Mouse (Mus musculus) forebrain, embryonic 10.5 days (tissue): ENCODE measurements around the gene Bst2. TPM values are rescaled to one million over a fixed set of nuclear protein-coding genes. Genes with fewer than 3 reads are reported as not detected.
"Not testable (repeated sequence)": the region's sequence is repeated elsewhere in the genome, so short reads cannot be mapped to it uniquely, and the experiment has no call there.

Experiments used
- DNase-seq: peaks from one replicate; pipeline ENCODE4 v3.0.0-alpha.2; 2017; ENCODE audit warnings: low spot score; ENCODE audit errors: extremely low spot score
- H3K27ac ChIP-seq: fragments of 300-500 bp; sonication (generic); 2 replicates; pipeline ENCODE4 v1.5.1; 2016; ENCODE audit warnings: mild to moderate bottlenecking
- H3K27me3 ChIP-seq: fragments of 300-500 bp; sonication (generic); 2 replicates; pipeline ENCODE4 v1.6.1; 2016; ENCODE audit warnings: mild to moderate bottlenecking; ENCODE audit not compliant: poor library complexity, severe bottlenecking
- H3K36me3 ChIP-seq: fragments of 300-500 bp; sonication (generic); replicated peaks from 2 replicates; pipeline ENCODE4 v1.6.1; 2016; ENCODE audit warnings: mild to moderate bottlenecking, moderate library complexity
- H3K4me1 ChIP-seq: fragments of 300-500 bp; sonication (generic); 2 replicates; pipeline ENCODE4 v1.6.1; 2016
- H3K4me3 ChIP-seq: fragments of 300-500 bp; sonication (generic); 2 replicates; pipeline ENCODE4 v1.5.1; 2016; ENCODE audit warnings: mild to moderate bottlenecking, moderate library complexity
- H3K9me3 ChIP-seq: fragments of 300-500 bp; sonication (generic); 2 replicates; pipeline ENCODE4 v1.6.1; 2016; ENCODE audit warnings: mild to moderate bottlenecking, moderate library complexity
- WGBS: fragments of 180-500 bp; shearing (Covaris S2); methylation state at CpG from one replicate; pipeline ENCODE4 v1.1.7; 2016; 5-methylcytosine and 5-hydroxymethylcytosine counted together
- polyA plus RNA-seq: library from polyadenylated mRNA; unstranded; fragments of >200 nt; fragmentation: Nextera tagmentation; extraction: Ambion mirVana; gene quantifications from 2 replicates; pipeline ENCODE4 v1.2.1, GENCODE M21; 2016

Gene Bst2
- polyA plus RNA-seq, 1 experiment from 2014 or later = 7.4 TPM

DNA sequence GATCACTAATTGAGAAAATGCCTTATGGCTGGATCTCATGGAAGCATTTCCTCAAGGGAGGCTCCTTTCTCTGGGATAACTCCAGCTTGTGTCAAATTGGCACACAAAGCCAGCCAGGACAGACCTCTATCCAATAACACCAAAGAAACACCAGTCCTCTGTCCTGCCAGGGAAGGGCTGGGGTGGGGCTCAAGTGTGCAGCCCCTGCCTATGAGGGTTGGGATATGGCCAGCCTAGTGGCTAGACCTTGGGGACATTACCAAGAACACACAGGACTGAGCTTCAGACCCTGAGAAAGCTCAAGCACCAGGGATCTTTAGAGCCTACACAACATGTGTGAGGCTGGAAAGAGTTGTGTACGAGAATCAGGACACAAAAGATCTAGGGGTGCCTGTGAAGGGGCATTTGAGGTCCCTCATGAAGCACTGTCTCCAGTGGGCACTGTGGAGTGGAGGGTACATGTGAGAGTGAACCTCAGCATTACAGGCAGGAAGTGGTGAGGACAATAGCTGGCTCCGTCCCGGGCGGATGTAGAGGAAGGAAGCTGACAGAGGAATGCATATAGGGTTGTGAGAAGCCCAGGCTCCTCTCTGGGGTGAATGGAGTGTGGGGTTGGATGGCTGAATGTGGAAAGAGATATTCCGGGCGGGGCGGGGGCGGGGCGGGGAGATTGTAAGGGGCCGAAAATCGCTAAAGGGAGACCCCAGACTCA is 8.7 kb downstream of the Bst2 start:
- no peak overlapping the region for H3K4me3 ChIP-seq

GRCm38 (mm10) chr8:71527162-71527870 is 9.9 kb downstream of the Bst2 start:
- peak overlapping the region; percentile 58; the same call in 1 of the 2 replicates for H3K27ac ChIP-seq
- DNase-seq = no peak
- no peaks in the 10 kb centered on the region for H3K36me3 ChIP-seq
- 46% methylated on average over 3 of the region's 3 CpGs for WGBS
- H3K4me3 ChIP-seq = no peak overlapping the region
- H3K9me3 ChIP-seq = no peaks in the 10 kb centered on the region
- peaks cover 28% of the 10 kb centered on the region for H3K4me1 ChIP-seq
- H3K27me3 ChIP-seq = peaks cover 64% of the 10 kb centered on the region

More for the DNA sequence above, 8.7 kb downstream of the Bst2 start:
- no peak for DNase-seq
- Histone ChIP-seq H3K27me3 (peaks cover 52% of the 10 kb centered on the region), H3K36me3 (no peaks in the 10 kb centered on the region), H3K4me1 (peaks cover 28% of the 10 kb centered on the region), H3K27ac (peak overlapping the region; percentile 70; the same call in 1 of the 2 replicates), H3K9me3 (no peaks in the 10 kb centered on the region)
- 85% methylated on average over 11 of the region's 11 CpGs for WGBS

- Histone ChIP-seq H3K4me3 (peak overlapping the region; percentile 18; the same call in 1 of the 2 replicates), H3K27ac (peak overlapping the region; percentile 58; the same call in 1 of the 2 replicates), H3K4me1 (peaks cover 35% of the 10 kb centered on the region), H3K36me3 (no peaks in the 10 kb centered on the region), H3K9me3 (no peaks in the 10 kb centered on the region), H3K27me3 (peaks cover 67% of the 10 kb centered on the region)
- DNase-seq = no peak
- WGBS = 7% methylated on average over 6 of the region's 6 CpGs
Measured at GRCm38 (mm10) chr8:71526272-71526671, 11.0 kb downstream of the Bst2 start.

DNA sequence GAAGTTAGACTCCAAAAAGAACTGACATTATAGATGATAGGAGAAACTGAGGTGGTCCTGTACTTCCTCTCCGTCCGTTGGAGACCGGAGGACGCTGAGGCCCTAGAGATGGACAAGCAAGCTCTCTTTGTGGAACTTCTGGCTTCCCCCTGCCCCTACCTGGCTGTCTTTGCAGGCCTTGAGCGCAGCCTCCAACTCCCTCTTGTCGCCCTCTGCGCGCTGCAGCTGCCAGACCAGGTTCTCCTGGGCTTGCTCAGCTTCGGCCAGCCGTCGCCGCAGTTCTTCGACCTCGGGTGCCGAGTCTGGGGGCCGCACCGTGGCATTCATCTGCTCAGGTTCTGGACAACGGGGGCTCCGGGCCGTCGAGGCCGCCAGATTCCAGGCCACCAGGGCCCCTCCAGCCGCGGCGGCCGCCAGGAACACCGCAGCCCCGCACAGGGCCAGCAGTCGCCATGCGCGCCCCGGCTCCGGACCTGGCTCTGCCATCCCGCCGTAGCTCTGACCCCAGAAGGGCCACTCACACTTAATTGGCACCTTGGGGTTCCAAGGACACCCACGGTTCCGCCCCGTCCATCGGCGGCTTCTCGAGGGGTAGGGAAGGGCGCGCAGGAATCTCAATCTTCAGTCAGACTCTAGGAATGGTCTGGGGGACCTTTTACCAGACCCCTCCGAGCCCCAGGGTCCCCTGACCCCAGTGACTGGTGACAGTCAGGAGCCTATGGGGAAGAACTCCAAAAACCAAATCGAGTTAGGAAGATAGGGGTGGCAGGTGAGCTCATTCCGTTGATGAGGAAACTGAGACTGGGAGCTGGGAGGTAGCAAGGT is 11.8 kb downstream of the Bst2 start, which contains the start of gene Ccdc194:
Gene Ccdc194 (minus strand): TSS at position 486 of the 825 bp plus-strand sequence.
- DNase-seq = no peak
- Histone ChIP-seq H3K4me1 (peaks cover 38% of the 10 kb centered on the region), H3K9me3 (no peaks in the 10 kb centered on the region), H3K36me3 (no peaks in the 10 kb centered on the region), H3K4me3 (peak within 1 kb of the TSS; percentile 36), H3K27ac (peak within 1 kb of the TSS; percentile 58), H3K27me3 (peaks cover 67% of the 10 kb centered on the region)
- WGBS = 6% methylated on average over 46 of the region's 46 CpGs

- Histone ChIP-seq H3K4me3 (peak overlapping the region; percentile 20), H3K9me3 (no peaks in the 10 kb centered on the region), H3K4me1 (peaks cover 47% of the 10 kb centered on the region), H3K36me3 (no peaks in the 10 kb centered on the region), H3K27me3 (peaks cover 45% of the 10 kb centered on the region), H3K27ac (no peak overlapping the region)
- 8% methylated on average over 17 of the region's 17 CpGs for WGBS
- DNase-seq = peak; percentile 92
Measured at GRCm38 (mm10) chr8:71521634-71522033, 15.6 kb downstream of the Bst2 start.

- peaks cover 31% of the 10 kb centered on the region for H3K4me1 ChIP-seq
- H3K36me3 ChIP-seq, H3K4me3 ChIP-seq: not testable (repeated sequence)
Measured at GRCm38 (mm10) chr8:71519037-71519825, 18.0 kb downstream of the Bst2 start.

DNA sequence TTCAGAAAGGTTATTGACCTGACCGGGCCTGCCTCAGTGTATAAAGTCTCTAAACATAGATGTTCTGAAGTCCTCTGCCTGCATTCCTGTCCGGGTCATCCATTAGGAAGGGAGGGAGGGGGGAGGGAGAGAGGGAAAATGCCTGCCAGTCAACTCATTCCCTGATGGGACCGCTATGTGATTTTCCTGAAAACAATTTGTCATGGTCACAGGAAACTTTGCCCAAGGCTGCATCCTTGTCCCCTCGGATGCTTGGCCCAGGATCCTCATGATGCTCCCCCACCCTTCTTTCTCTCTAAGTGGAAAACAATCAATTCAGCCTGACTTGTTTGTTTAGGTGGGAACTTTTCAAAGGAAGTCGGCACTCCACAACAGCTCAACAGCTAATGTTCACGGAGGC is 20.5 kb downstream of the Bst2 start:
- H3K27ac ChIP-seq = 0 out of 2 replicates have a peak overlapping the region, but pooled peaks have one; percentile 53
- H3K36me3 ChIP-seq = no peaks in the 10 kb centered on the region
- no peak overlapping the region for H3K4me3 ChIP-seq
- H3K9me3 ChIP-seq = no peaks in the 10 kb centered on the region
- peaks cover 31% of the 10 kb centered on the region for H3K4me1 ChIP-seq
- 0 out of 2 replicates have a peak, but pooled peaks cover under 1% of the 10 kb centered on the region for H3K27me3 ChIP-seq
- 35% methylated on average over 6 of the region's 6 CpGs for WGBS
- DNase-seq = no peak

More at GRCm38 (mm10) chr8:71519037-71519825, 18.0 kb downstream of the Bst2 start:
- 48% methylated on average over 10 of the region's 10 CpGs for WGBS
- not testable (repeated sequence) for H3K9me3 ChIP-seq, H3K27ac ChIP-seq
- H3K27me3 ChIP-seq = peaks cover 21% of the 10 kb centered on the region
- DNase-seq = peak; percentile 64

DNA sequence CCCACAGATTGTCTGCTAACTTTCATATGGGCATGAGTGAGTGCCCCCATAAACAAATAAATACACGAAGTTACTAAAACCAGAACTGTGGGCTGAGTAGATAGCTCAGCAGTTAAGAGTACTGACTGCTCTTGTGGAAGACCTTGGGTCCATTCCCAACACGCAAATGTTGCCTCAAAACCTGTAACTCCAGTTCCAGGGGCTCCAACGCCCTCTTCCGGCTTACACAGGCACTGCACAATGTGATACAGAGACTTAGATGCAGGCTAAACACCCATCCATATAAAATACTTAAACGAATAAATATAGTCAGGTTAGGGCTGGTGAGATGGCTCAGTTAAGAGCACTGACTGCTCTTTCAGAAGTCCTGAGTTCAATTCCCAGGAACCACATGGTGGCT is 22.2 kb downstream of the Bst2 start:
- no peak overlapping the region for H3K4me3 ChIP-seq
- no peaks in the 10 kb centered on the region for H3K36me3 ChIP-seq
- DNase-seq = no peak
- peaks cover 28% of the 10 kb centered on the region for H3K4me1 ChIP-seq
- H3K9me3 ChIP-seq = no peaks in the 10 kb centered on the region
- 69% methylated on average over 5 of the region's 5 CpGs for WGBS
- H3K27me3 ChIP-seq = peaks cover 18% of the 10 kb centered on the region
- H3K27ac ChIP-seq = no peak overlapping the region

DNA sequence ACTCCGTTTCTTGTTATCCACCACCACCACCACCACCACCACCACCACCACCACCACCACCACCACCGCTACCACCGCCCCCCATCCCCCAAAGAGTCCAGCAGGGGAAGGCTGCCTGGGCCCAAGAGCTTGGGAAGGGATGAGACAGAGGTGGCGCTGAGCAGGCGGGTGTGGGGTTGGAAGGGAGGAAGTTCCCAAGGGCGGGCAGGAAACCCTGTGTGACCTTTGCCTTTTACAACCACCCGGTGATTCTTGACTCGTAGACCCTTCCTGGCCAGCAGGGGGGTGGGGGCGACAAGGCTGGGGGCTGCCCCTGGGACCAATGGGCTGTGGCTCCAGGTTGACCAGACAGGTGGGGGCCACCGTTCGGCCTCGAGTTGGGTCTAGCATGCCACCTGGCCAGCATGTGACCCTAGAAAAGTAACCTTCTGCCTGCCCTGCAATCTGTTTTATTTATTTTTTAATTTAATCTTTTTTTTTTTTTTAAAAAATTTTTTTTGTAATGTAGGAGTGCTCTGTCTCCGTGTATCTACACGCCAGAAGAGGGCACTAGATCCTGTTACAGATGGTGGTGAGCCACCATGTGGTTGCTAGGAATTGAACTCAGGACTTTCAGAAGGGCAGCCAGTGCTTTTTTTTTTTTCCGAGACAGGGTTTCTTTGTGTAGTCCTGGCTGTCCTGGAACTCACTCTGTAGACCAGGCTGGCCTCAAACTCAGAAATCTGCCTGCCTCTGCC is 24.1 kb downstream of the Bst2 start:
- Histone ChIP-seq H3K4me3 (no peak overlapping the region), H3K27ac (no peak overlapping the region), H3K4me1 (peaks cover 29% of the 10 kb centered on the region), H3K36me3 (no peaks in the 10 kb centered on the region), H3K27me3 (peaks cover 37% of the 10 kb centered on the region), H3K9me3 (no peaks in the 10 kb centered on the region)
- no peak for DNase-seq
- 77% methylated on average over 15 of the region's 15 CpGs for WGBS

DNA sequence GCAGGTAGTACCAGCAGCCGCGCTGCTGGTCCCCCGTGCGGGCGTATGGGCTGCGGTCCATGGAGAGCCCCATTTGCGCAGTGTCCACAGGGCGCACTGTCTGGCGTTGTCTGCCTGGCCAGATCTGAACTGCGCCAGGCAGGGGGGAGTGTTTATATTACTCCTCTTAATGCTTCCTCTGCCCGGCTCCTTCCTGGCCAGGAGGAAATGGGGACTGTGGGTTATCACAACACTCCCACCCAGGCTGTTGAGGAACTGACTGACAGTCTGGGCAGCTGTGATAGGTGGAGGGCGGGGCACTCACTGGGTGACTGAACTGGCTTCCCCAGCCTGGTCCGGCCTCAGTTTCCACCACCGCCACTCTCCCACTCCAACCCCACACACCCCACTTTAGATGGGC is 25.6 kb downstream of the Bst2 start, which contains the start of gene Plvap:
Gene Plvap (minus strand): TSS at position 109 of the 400 bp plus-strand sequence.
- Histone ChIP-seq H3K4me3 (peak within 1 kb of the TSS; percentile 22), H3K27me3 (peaks cover 52% of the 10 kb centered on the region), H3K36me3 (no peaks in the 10 kb centered on the region), H3K27ac (no peak within 1 kb of the TSS), H3K9me3 (no peaks in the 10 kb centered on the region), H3K4me1 (peaks cover 29% of the 10 kb centered on the region)
- 81% methylated on average over 14 of the region's 14 CpGs for WGBS
- DNase-seq = no peak

- peaks cover 29% of the 10 kb centered on the region for H3K4me1 ChIP-seq
- H3K27ac ChIP-seq = no peak overlapping the region
- H3K9me3 ChIP-seq = no peaks in the 10 kb centered on the region
- no peak for DNase-seq
- no peaks in the 10 kb centered on the region for H3K36me3 ChIP-seq
- peaks cover 75% of the 10 kb centered on the region for H3K27me3 ChIP-seq
- WGBS = 70% methylated on average over 2 of the region's 2 CpGs
- peak overlapping the region; percentile 23; the same call in 1 of the 2 replicates for H3K4me3 ChIP-seq
Measured at GRCm38 (mm10) chr8:71509316-71509715, 27.9 kb downstream of the Bst2 start.
